Mouse (Mus musculus): ENCODE results near the gene Hpf1.
A peak's percentile ranks its signal among the peaks of the same experiment; 100 is the strongest.

Gene Hpf1

DNA sequence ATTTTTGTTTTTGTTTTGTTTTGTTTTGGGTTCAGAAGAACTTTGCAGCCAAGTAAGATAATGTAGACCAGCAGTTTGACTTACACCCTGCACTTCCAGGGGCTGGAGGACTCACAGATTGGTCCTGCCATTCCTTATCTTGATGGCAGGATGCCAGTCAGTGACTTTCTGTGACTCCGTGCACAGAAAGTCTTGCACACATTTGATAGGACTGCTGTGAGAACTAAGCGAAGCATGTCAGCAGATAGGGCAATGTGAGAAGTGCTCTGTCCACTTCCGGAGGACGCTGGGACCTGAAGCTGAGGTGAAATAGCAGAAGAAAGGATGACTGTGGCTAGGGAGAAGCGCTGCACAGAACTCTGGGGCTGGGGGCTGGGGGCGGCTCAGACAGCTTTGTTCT, 5.7 kb downstream of the Hpf1 start:
- no peak for ATAC-seq (ENCODE audit: low TSS enrichment)

DNA sequence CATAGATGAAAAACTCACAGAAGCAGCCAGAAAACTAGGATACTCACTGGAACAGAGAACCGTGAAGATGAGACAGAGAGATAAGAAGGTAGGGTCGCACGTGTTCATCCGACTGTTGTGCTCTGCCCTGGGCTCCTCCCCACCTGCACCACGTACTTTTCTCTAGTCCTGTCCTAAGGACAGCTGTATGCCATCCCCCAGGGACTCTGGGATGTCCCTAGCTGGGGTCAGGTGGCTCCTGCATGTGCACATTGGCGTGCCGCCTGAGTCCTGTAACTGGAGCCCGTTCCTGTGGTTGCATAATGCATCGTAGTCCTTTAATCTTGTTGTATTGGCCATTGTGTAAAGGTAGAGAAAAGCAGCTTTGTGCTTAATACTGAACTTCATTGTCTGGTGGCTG, 9.9 kb downstream of the Hpf1 start:
- peak; percentile 47 for ATAC-seq (ENCODE audit: low TSS enrichment)

DNA sequence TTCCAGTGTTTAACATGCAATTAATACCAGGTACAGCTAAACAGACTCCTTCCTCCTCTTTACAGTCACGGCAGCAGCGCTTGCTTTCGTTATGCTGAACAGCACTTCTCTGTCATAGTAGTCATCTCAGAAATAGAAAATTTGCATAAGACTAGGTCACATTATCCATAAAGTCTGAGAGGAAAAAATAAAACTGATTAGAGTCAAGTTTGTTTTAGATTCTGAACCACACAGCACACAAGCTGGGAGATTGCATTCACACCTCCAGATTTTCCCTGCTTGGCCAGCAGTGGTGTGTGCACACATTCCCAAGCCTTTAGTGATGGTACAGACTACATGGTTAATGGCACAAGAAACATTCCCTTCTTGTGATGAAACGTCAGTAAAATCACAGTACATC, 21.9 kb downstream of the Hpf1 start:
- peak; percentile 83 for ATAC-seq (ENCODE audit: low TSS enrichment)

DNA sequence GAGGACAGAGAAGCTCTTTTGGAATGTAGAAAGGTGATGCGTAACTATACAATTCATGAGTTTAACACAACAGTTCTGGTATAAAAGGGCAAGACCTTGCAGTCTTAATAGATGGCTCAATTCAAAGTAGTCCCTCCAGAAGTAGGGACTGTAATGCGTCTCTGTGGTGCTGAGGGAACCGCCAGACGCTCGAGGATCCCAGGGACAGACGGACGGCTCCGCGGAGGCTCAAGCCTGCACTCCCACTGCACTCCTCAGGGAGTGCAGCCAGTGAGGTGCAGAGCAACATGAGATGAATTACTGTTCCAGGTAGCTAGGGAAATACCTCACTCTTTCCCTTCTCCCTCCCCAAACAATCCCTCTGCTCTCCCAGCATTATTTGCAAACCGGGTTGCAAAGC, 22.3 kb downstream of the Hpf1 start:
- ATAC-seq (ENCODE audit: low TSS enrichment), result peak; percentile 75

DNA sequence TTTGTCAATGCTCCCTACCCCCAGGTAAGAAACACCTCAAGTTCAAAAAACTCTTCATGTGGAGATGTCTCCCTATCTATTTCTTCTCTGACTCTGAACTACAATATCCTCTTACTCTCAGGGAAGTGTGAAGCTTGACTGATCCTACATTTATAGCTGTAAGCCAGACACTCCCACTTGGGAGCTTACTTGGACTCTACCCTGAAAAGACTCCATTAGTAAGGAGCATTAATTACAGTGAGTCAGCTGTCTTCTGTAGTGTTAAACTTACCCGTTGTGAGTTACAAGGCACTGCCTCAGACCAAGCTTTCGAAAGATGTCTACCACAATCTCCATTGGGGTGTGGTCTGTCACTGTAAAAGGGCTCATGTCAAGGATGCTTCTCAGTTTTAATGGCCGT, 28.9 kb downstream of the Hpf1 start:
- no peak for ATAC-seq (ENCODE audit: low TSS enrichment)

GRCm38 (mm10) chr8:60920176-60920575, 30.0 kb downstream of the Hpf1 start:
- ATAC-seq (ENCODE audit: low TSS enrichment), result no peak

DNA sequence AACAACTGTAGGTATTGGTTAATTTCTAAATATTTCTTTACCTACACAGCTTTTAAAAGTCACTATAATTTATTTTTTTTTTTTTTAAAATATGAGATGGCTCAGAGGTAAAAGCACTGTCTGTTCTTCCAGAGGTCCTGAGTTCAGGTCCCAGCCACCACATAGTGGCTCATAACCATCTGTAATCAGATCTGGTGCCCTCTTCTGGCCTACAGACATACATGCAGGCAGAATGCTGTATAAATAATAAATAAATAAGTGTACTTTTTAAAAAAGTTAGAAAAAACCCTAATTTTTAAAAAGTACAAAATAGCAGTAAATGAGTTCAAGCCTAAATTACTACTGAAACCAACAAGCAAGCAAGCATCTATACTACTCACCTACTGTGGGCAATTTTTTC, 43.4 kb downstream of the Hpf1 start:
- ATAC-seq (ENCODE audit: low TSS enrichment), result no peak

GRCm38 (mm10) chr8:60938717-60939424, 48.7 kb downstream of the Hpf1 start:
- no peak for ATAC-seq (ENCODE audit: low TSS enrichment)

DNA sequence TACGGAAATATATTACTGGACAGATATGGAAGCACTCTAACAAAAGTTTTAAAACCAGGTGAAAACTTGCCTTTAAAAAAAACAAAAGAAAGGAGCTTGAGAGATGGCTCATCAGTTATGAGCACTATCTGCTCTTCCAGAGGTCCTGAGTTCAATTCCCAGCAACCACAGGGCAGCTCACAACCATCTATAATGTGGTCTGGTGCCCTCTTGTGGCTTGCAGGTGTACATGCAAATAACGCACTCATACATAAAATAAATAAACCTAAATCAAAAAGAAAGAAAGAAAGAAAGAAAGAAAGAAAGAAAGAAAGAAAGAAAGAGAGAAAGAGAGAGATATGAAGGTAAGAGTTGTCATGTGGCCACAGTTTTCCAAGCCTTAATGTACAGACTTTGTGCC, 52.6 kb downstream of the Hpf1 start:
- no peak for ATAC-seq (ENCODE audit: low TSS enrichment)

- ATAC-seq (ENCODE audit: low TSS enrichment), result no peak
Observed at GRCm38 (mm10) chr8:60947503-60947902, 57.3 kb downstream of the Hpf1 start.

DNA sequence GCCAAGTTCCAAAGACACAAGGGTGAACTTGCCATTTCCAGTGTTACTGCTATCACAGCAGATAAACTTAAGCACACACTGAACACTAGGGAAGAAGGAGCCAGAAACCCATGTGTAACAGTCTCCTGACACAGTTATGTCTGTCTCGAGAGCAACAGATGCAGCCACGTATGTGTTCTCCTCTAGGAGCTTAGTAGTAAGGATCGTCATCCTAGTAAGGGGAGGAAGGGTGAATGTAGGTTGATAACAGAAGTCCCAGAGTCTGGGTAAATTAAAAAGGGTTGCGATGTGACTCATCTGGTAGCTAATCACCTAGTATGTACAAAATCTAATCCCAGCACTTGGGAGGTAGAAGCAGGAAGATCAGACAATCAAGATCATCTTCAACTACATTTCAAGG, 59.6 kb downstream of the Hpf1 start:
- ATAC-seq (ENCODE audit: low TSS enrichment), result 0 out of 2 replicates have a peak, but pooled peaks have one; percentile 27

GRCm38 (mm10) chr8:60951271-60951670, 61.1 kb downstream of the Hpf1 start:
- no peak for ATAC-seq (ENCODE audit: low TSS enrichment)

GRCm38 (mm10) chr8:60951757-60952156, 61.5 kb downstream of the Hpf1 start:
- ATAC-seq (ENCODE audit: low TSS enrichment), result no peak

GRCm38 (mm10) chr8:60952803-60953202, 62.6 kb downstream of the Hpf1 start:
- ATAC-seq (ENCODE audit: low TSS enrichment), result no peak

- peak; percentile 94 for ATAC-seq (ENCODE audit: low TSS enrichment)
Observed at GRCm38 (mm10) chr8:60954281-60955014, 64.2 kb downstream of the Hpf1 start.

DNA sequence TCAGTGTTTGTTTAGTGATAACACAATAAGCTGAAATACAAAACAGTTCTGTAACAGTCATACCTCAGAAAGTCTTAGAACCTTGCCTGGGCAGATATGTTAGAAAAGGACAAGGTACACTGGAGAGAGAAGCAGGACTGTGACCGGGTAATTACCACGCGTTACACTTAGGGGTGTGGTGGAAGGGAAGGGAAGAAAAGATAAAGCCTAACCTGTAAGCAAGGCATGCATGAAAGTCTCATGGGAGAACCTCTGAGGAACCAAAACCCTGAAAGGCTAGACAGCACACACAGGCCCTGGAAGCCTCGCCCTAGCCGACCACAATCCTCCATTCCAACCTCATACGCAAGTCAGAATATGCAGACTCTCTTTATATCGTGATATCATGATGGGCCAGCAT, 66.6 kb downstream of the Hpf1 start:
- no peak for ATAC-seq (ENCODE audit: low TSS enrichment)
